Mouse (Mus musculus): ENCODE measurements around the gene Gdf7.

Gene Gdf7

GRCm38 (mm10) chr12:8301841-8302431 lies at the start of gene Gdf7:
Gdf7 (minus strand) TSS chr12:8301954.
- no peak for DNase-seq

GRCm38 (mm10) chr12:8351025-8351903 lies 49.5 kb upstream of the Gdf7 start:
- DNase-seq: no peak

GRCm38 (mm10) chr12:8348733-8349513 lies 47.2 kb upstream of the Gdf7 start:
- no peak for DNase-seq

GRCm38 (mm10) chr12:8347746-8348462 lies 46.1 kb upstream of the Gdf7 start:
- DNase-seq: no peak

GRCm38 (mm10) chr12:8345539-8345938 lies 43.8 kb upstream of the Gdf7 start:
- no peak for DNase-seq

GRCm38 (mm10) chr12:8344897-8345296 lies 43.1 kb upstream of the Gdf7 start:
- DNase-seq: peak; percentile 23

- DNase-seq: no peak
Observed at GRCm38 (mm10) chr12:8343381-8343780, 41.6 kb upstream of the Gdf7 start.

- DNase-seq: no peak
Observed at GRCm38 (mm10) chr12:8341008-8341407, 39.3 kb upstream of the Gdf7 start.

- DNase-seq: no peak
Observed at GRCm38 (mm10) chr12:8339591-8340319, 38.0 kb upstream of the Gdf7 start.

GRCm38 (mm10) chr12:8338918-8339317 lies 37.2 kb upstream of the Gdf7 start:
- no peak for DNase-seq

GRCm38 (mm10) chr12:8338491-8338890 lies 36.7 kb upstream of the Gdf7 start:
- DNase-seq: no peak

GRCm38 (mm10) chr12:8337286-8338060 lies 35.7 kb upstream of the Gdf7 start:
- no peak for DNase-seq

GRCm38 (mm10) chr12:8336601-8337285 lies 35.0 kb upstream of the Gdf7 start:
- no peak for DNase-seq

GRCm38 (mm10) chr12:8335503-8335902 lies 33.7 kb upstream of the Gdf7 start:
- DNase-seq: no peak

- no peak for DNase-seq
Observed at GRCm38 (mm10) chr12:8334261-8334660, 32.5 kb upstream of the Gdf7 start.

GRCm38 (mm10) chr12:8333617-8334016 lies 31.9 kb upstream of the Gdf7 start:
- no peak for DNase-seq

GRCm38 (mm10) chr12:8332174-8332542 lies 30.4 kb upstream of the Gdf7 start:
- DNase-seq: no peak

GRCm38 (mm10) chr12:8331489-8332173 lies 29.9 kb upstream of the Gdf7 start:
- DNase-seq: no peak

- DNase-seq: no peak
Observed at GRCm38 (mm10) chr12:8329236-8329635, 27.5 kb upstream of the Gdf7 start.

GRCm38 (mm10) chr12:8327675-8328053 lies 25.9 kb upstream of the Gdf7 start:
- no peak for DNase-seq

All from thymus, postnatal 14 days (tissue).